Mouse (Mus musculus) G1E (cell line): ENCODE results near the gene Cadm2.

Experiments used
- CTCF ChIP-seq: IDR thresholded peaks from 2 replicates; pipeline ENCODE4 v1.5.1; 2012; ENCODE audit warnings: low read depth, low read length, inconsistent platforms, mixed read lengths
- GATA1 ChIP-seq: IDR thresholded peaks from 2 replicates; pipeline ENCODE4 v1.6.1; 2012; ENCODE audit warnings: borderline replicate concordance, low read length, inconsistent platforms, mixed read lengths
- GATA2 ChIP-seq: IDR thresholded peaks from 2 replicates; pipeline ENCODE4 v1.6.1; 2012; ENCODE audit warnings: low read depth, low read length, inconsistent platforms, borderline replicate concordance
- POLR2AphosphoS5 ChIP-seq: IDR thresholded peaks from 2 replicates; pipeline ENCODE4 v1.6.1; 2012; ENCODE audit warnings: low read depth, low read length, inconsistent platforms; ENCODE audit not compliant: insufficient replicate concordance

- TF ChIP-seq CTCF (no peak), POLR2AphosphoS5 (no peak), GATA1 (no peak), GATA2 (no peak)
Observed at GRCm38 (mm10) chr16:67192395-67192794, 428.3 kb downstream of the Cadm2 start.
